Mouse (Mus musculus) lung, embryonic 15.5 days (tissue): ENCODE results near the gene Tsc1. TPM values are rescaled to one million over a fixed set of nuclear protein-coding genes. Genes with fewer than 3 reads are reported as not detected.

Experiments
- ATAC-seq: fragments of 200-750 bp; cut with Nextera tagmentation; 2 replicates; pipeline ENCODE4 v1.8.0; 2017; ENCODE audit warnings: moderate number of reproducible peaks, borderline replicate concordance; ENCODE audit not compliant: low FRiP score, low TSS enrichment; ENCODE audit errors: extremely low read depth
- H3K27ac ChIP-seq: fragments of 300-500 bp; sonication (generic); 2 replicates; pipeline ENCODE4 v1.5.1; 2015; ENCODE audit warnings: moderate library complexity, mild to moderate bottlenecking, inconsistent platforms
- H3K27me3 ChIP-seq: fragments of 300-500 bp; sonication (generic); 2 replicates; pipeline ENCODE4 v1.6.1; 2015; ENCODE audit warnings: inconsistent platforms
- H3K36me3 ChIP-seq: fragments of 300-500 bp; sonication (generic); 2 replicates; pipeline ENCODE4 v1.6.1; 2015; ENCODE audit warnings: inconsistent platforms
- H3K4me1 ChIP-seq: fragments of 300-500 bp; sonication (generic); 2 replicates; pipeline ENCODE4 v1.6.1; 2015; ENCODE audit warnings: inconsistent platforms
- H3K4me2 ChIP-seq: fragments of 300-500 bp; sonication (generic); 2 replicates; pipeline ENCODE4 v1.6.1; 2015; ENCODE audit warnings: inconsistent platforms, mild to moderate bottlenecking, moderate library complexity
- H3K4me3 ChIP-seq: fragments of 300-500 bp; sonication (generic); 2 replicates; pipeline ENCODE4 v1.5.1; 2015; ENCODE audit warnings: mild to moderate bottlenecking, inconsistent platforms
- H3K9ac ChIP-seq: fragments of 300-500 bp; sonication (generic); 2 replicates; pipeline ENCODE4 v1.6.1; 2015; ENCODE audit warnings: inconsistent platforms
- H3K9me3 ChIP-seq: fragments of 300-500 bp; sonication (generic); 2 replicates; pipeline ENCODE4 v1.6.1; 2016; ENCODE audit warnings: inconsistent platforms
- WGBS: fragments of 180-500 bp; shearing (Covaris S2); methylation state at CpG from one replicate; pipeline ENCODE4 v1.1.7; 2015; 5-methylcytosine and 5-hydroxymethylcytosine counted together
- polyA plus RNA-seq: library from polyadenylated mRNA; unstranded; fragments of >200 nt; fragmentation: Nextera tagmentation; extraction: Ambion mirVana; gene quantifications from 2 replicates; pipeline ENCODE4 v1.2.1, GENCODE M21; 2015

The Tsc1 gene
- polyA plus RNA-seq, 1 experiment from 2014 or later, result 20.6 TPM

GRCm38 (mm10) chr2:28633136-28633535, 7.9 kb upstream of the Tsc1 start:
- H3K4me3 ChIP-seq, result no peak overlapping the region
- 40% methylated on average over 4 of the region's 4 CpGs for WGBS
- H3K4me1 ChIP-seq, result no peaks in the 10 kb centered on the region
- H3K9ac ChIP-seq, result no peak overlapping the region
- H3K36me3 ChIP-seq, result no peaks in the 10 kb centered on the region
- no peaks in the 10 kb centered on the region for H3K9me3 ChIP-seq
- ATAC-seq, result no peak
- H3K27me3 ChIP-seq, result no peaks in the 10 kb centered on the region
- H3K27ac ChIP-seq, result no peak overlapping the region
- no peak overlapping the region for H3K4me2 ChIP-seq

DNA sequence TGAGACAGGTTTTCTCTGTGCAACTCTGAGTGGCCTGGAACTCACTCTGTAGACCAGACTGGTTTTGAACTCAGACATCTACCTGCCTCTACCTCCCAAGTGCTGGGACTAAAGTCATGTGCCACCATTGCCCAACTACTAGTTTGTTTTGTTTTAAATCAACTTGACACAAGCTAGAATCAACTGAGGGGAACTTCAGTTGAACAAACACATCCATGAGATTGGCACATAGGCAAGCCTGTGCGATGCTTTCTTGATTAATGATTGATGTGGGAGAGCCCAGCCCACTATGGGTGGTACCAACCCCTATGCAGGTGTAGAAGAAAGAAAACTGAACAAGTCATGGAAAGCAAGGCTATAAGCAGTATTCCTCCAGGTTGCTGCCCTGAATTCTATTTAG, 5.8 kb upstream of the Tsc1 start:
- no peak overlapping the region for H3K9ac ChIP-seq
- ATAC-seq, result no peak
- no peaks in the 10 kb centered on the region for H3K9me3 ChIP-seq
- WGBS, result 75% methylated on average over 1 of the region's 1 CpGs
- no peaks in the 10 kb centered on the region for H3K27me3 ChIP-seq
- H3K4me1 ChIP-seq, result peaks cover 9% of the 10 kb centered on the region; the same call in 1 of the 2 replicates
- H3K4me2 ChIP-seq, result no peak overlapping the region
- no peak overlapping the region for H3K27ac ChIP-seq
- no peaks in the 10 kb centered on the region for H3K36me3 ChIP-seq
- H3K4me3 ChIP-seq, result no peak overlapping the region

DNA sequence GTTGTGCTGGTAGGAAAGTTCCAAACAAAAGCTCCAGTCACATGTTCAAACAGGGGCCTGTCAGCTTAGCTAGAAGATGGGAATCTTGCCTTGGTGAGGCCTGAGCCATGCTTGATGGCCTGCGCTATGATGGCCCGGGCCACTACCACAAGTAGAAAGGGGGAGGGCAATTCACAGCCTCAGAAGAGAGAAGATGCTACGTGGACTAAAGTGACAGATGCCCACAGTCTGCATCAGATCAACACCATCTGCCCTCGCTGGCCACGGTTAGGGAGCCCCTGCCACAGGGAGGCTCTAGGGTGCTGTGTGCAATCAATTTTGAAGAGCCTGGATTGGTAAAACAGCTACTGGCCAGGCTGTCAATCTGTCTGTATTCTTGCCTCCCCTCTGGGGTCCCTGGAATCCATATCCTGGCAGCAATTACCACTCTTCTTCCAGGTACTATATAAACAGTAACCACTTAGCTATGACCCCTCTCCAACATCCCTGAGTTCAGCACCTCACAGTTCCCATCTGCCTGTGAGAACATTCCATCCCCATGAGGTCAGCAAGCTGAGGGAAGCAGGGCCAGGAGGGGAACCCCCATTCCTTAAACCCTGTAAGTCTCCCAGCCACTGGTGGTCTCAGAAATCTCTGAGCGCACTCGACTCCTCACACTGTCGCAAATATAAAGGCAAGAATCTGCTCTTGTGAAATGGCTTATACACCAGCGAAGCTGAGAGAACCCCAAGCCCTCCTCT, 3.8 kb upstream of the Tsc1 start:
- H3K27me3 ChIP-seq, result no peaks in the 10 kb centered on the region
- peaks cover 15% of the 10 kb centered on the region for H3K4me1 ChIP-seq
- H3K36me3 ChIP-seq, result no peaks in the 10 kb centered on the region
- no peak for ATAC-seq
- H3K9me3 ChIP-seq, result no peaks in the 10 kb centered on the region
- no peak overlapping the region for H3K4me2 ChIP-seq
- no peak overlapping the region for H3K9ac ChIP-seq
- 50% methylated on average over 9 of the region's 9 CpGs for WGBS
- H3K27ac ChIP-seq, result no peak overlapping the region
- no peak overlapping the region for H3K4me3 ChIP-seq

DNA sequence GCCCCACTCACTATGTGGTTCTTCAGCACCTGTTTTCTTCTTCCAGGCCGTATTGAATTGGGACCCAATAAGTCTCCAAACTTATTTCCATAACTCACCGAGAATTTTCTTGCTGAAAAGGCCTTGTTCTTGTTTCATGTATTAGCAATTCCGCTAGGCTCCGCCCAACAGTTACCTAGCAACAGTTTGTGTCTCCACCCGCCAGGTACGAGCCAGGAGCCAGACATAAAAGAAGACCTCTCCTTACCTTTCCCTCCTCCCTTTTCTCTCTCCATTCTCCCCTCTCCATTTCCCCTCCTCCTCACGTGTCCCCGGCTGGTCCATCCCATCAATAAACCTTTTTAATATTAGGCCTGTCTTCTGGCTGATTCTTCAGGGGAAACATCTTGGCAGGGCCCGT, 2.7 kb upstream of the Tsc1 start:
- Histone ChIP-seq H3K4me1 (peaks cover 20% of the 10 kb centered on the region), H3K36me3 (no peaks in the 10 kb centered on the region), H3K9ac (no peak overlapping the region), H3K4me3 (peak overlapping the region; percentile 9), H3K27me3 (no peaks in the 10 kb centered on the region), H3K4me2 (peak overlapping the region; percentile 41), H3K27ac (no peak overlapping the region), H3K9me3 (no peaks in the 10 kb centered on the region)
- ATAC-seq, result no peak
- WGBS, result 22% methylated on average over 9 of the region's 9 CpGs

DNA sequence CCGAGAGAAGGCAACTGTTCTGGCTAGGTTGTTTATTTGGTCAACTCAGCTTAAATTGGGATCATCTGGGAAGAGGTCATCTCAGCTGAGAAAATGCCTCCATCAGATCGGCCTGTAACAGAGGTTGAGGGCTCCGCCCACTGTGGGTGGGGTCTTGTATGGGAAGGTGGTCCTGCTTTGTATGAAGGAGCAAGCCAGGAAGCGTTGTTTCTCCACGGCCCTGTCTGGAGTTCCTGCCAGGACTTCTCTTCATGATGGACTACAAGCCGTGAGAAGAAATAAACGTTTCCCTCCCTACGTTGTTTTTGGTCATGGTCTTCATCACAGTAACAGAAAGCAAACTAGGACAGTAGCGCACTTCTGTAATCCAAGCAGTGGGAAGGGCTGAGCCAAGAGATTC, 2.1 kb upstream of the Tsc1 start:
- Histone ChIP-seq H3K4me3 (peak overlapping the region; percentile 9), H3K9ac (no peak overlapping the region), H3K4me2 (peak overlapping the region; percentile 41), H3K27me3 (no peaks in the 10 kb centered on the region), H3K36me3 (no peaks in the 10 kb centered on the region), H3K4me1 (peaks cover 20% of the 10 kb centered on the region), H3K9me3 (no peaks in the 10 kb centered on the region), H3K27ac (no peak overlapping the region)
- ATAC-seq, result no peak
- WGBS, result 5% methylated on average over 9 of the region's 9 CpGs

DNA sequence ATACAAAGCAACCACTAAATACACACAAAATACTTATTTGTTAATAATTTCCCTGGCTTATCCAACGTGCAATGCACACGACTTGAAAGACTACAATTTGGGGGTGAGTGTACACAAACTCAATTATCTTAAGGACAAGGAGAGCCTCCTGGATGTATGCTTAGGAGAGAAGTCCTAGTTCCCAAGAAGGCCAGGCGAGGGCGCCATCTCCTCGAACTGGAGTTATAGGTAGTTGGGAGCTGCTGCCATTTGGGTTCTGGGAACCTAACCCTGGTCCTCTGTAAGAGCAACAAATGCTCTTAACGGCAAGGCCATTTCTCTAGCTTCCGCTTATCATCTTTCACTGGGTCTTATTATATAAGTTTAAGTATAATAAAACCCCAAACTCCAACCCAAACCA, 1.2 kb upstream of the Tsc1 start:
- H3K27me3 ChIP-seq, result no peaks in the 10 kb centered on the region
- H3K36me3 ChIP-seq, result no peaks in the 10 kb centered on the region
- no peaks in the 10 kb centered on the region for H3K9me3 ChIP-seq
- 50% methylated on average over 7 of the region's 7 CpGs for WGBS
- no peak overlapping the region for H3K4me3 ChIP-seq
- ATAC-seq, result no peak
- peaks cover 20% of the 10 kb centered on the region for H3K4me1 ChIP-seq
- no peak overlapping the region for H3K9ac ChIP-seq
- no peak overlapping the region for H3K4me2 ChIP-seq
- H3K27ac ChIP-seq, result no peak overlapping the region

- Histone ChIP-seq H3K9ac (peak overlapping the region; percentile 78), H3K36me3 (no peaks in the 10 kb centered on the region), H3K27me3 (no peaks in the 10 kb centered on the region), H3K4me1 (peaks cover 20% of the 10 kb centered on the region), H3K4me3 (peak overlapping the region; percentile 78), H3K9me3 (no peaks in the 10 kb centered on the region), H3K27ac (peak overlapping the region; percentile 76), H3K4me2 (peak overlapping the region; percentile 84)
- ATAC-seq, result peak; percentile 62
- under 1% methylated on average over 43 of the region's 43 CpGs for WGBS
Observed at GRCm38 (mm10) chr2:28641435-28641941, 460 bp downstream of the Tsc1 start.

- Histone ChIP-seq H3K4me3 (no peak overlapping the region), H3K4me2 (no peak overlapping the region), H3K36me3 (no peaks in the 10 kb centered on the region), H3K27me3 (no peaks in the 10 kb centered on the region), H3K9me3 (no peaks in the 10 kb centered on the region), H3K9ac (no peak overlapping the region), H3K27ac (no peak overlapping the region), H3K4me1 (peaks cover 20% of the 10 kb centered on the region)
- no peak for ATAC-seq
- 78% methylated on average over 3 of the region's 3 CpGs for WGBS
Observed at GRCm38 (mm10) chr2:28643081-28643480, 2.1 kb downstream of the Tsc1 start.

DNA sequence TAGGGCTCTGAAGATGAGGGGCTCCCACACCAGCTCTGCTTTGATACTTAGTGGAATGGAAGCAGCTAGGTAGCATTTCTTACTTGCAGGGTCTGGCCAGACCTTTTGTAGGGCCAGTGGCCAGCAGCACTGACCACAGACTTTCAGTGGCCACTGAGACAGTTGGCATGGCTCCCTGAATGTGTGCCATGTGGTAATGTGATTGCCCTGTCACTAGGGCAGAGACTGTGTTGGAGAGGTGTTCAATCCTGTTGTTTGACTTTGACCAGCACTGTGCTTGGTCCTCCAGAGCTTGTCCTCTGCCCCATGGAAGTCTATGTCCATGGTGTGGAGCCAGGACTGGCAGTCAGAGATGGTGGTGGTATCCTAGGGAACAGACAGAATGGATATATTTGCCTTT, 9.5 kb downstream of the Tsc1 start:
- Histone ChIP-seq H3K4me3 (no peak overlapping the region), H3K4me2 (no peak overlapping the region), H3K27me3 (no peaks in the 10 kb centered on the region), H3K9me3 (no peaks in the 10 kb centered on the region), H3K9ac (no peak overlapping the region), H3K27ac (no peak overlapping the region), H3K36me3 (0 out of 2 replicates have a peak, but pooled peaks cover 5% of the 10 kb centered on the region), H3K4me1 (no peaks in the 10 kb centered on the region)
- ATAC-seq, result no peak

DNA sequence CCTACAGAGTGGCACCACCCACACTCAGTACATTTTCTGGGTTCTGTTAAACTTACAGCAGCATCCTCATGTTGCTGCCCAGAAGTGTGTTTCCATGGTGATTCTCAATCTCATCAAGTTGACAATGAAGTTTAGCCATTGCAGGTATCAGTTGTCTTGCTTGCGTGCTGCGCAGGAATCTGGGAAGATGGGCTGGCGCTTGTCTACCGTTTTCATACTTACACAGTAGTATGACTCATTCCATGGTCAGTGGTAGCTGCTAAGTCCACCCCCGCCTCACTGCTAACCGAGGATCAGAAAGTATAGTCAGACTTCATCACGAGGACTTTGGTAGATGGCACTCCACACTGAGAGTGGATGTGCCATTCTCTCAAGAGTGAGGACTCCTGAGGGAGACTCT, 12.3 kb downstream of the Tsc1 start:
- Histone ChIP-seq H3K4me1 (no peaks in the 10 kb centered on the region), H3K9ac (no peak overlapping the region)

DNA sequence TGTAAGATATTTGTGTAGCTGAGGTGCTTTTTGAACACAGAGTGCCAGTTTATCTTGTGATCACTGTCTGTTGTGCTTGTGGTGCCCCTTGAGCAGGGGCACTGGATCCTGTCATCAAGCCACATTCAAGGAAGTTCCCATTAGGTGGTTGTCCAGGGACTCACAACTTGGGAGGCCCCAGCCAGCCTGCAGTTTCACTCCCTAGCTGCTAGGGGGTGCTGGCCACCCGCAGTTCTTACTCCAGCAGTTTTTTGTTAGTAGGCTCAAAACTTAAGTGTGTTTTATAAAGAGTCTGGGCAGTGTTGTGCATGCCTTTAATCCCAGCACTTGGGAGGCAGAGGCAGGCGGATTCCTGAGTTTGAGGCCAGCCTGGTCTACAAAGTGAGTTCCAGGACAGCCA, 13.3 kb downstream of the Tsc1 start:
- no peak for ATAC-seq
- H3K4me2 ChIP-seq, result no peak overlapping the region
- H3K36me3 ChIP-seq, result peaks cover 14% of the 10 kb centered on the region; the same call in 1 of the 2 replicates
- 73% methylated on average over 2 of the region's 2 CpGs for WGBS
- H3K4me3 ChIP-seq, result no peak overlapping the region
- H3K9ac ChIP-seq, result no peak overlapping the region
- H3K27ac ChIP-seq, result no peak overlapping the region
- H3K9me3 ChIP-seq, result no peaks in the 10 kb centered on the region
- H3K27me3 ChIP-seq, result no peaks in the 10 kb centered on the region
- no peaks in the 10 kb centered on the region for H3K4me1 ChIP-seq

More for the DNA sequence above, 12.3 kb downstream of the Tsc1 start:
- H3K4me2 ChIP-seq, result no peak overlapping the region
- no peaks in the 10 kb centered on the region for H3K9me3 ChIP-seq
- H3K36me3 ChIP-seq, result 0 out of 2 replicates have a peak, but pooled peaks cover 5% of the 10 kb centered on the region
- H3K4me3 ChIP-seq, result no peak overlapping the region
- H3K27me3 ChIP-seq, result no peaks in the 10 kb centered on the region
- ATAC-seq, result no peak
- 93% methylated on average over 7 of the region's 7 CpGs for WGBS
- no peak overlapping the region for H3K27ac ChIP-seq

GRCm38 (mm10) chr2:28656216-28656615, 15.2 kb downstream of the Tsc1 start:
- 72% methylated on average over 8 of the region's 8 CpGs for WGBS
- Histone ChIP-seq H3K9me3 (no peaks in the 10 kb centered on the region), H3K4me2 (no peak overlapping the region), H3K36me3 (peaks cover 31% of the 10 kb centered on the region), H3K27ac (no peak overlapping the region), H3K27me3 (no peaks in the 10 kb centered on the region), H3K4me3 (no peak overlapping the region), H3K4me1 (no peaks in the 10 kb centered on the region), H3K9ac (no peak overlapping the region)
- no peak for ATAC-seq
